Mouse (Mus musculus): ENCODE results near the gene 1700122O11Rik.

- no peak for TF ChIP-seq CTCF (IDR thresholded peaks at IDR 0.05)
- no peak for TF ChIP-seq EP300 (IDR thresholded peaks at IDR 0.05)
Measured at GRCm38 (mm10) chr17:48067729-48068128, 29.6 kb upstream of the 1700122O11Rik start.

All from lung, postnatal 0 days (tissue).